Mouse (Mus musculus): ENCODE measurements around the gene Nxnl1.

Gene Nxnl1

GRCm38 (mm10) chr8:71580201-71580600 is 13.8 kb upstream of the Nxnl1 start:
- DNase-seq (ENCODE audit: low spot score in 2 of 2) = no peak

- no peak for DNase-seq (ENCODE audit: low spot score in 2 of 2)
Measured at GRCm38 (mm10) chr8:71579476-71579875, 13.1 kb upstream of the Nxnl1 start.

GRCm38 (mm10) chr8:71579009-71579408 is 12.6 kb upstream of the Nxnl1 start:
- no peak for DNase-seq (ENCODE audit: low spot score in 2 of 2)

GRCm38 (mm10) chr8:71577856-71578387 is 11.5 kb upstream of the Nxnl1 start:
- DNase-seq (ENCODE audit: low spot score in 2 of 2) = no peak

- no peak for DNase-seq (ENCODE audit: low spot score in 2 of 2)
Measured at GRCm38 (mm10) chr8:71575020-71575419, 8.6 kb upstream of the Nxnl1 start.

GRCm38 (mm10) chr8:71574426-71574825 is 8.0 kb upstream of the Nxnl1 start:
- DNase-seq (ENCODE audit: low spot score in 2 of 2) = no peak

- DNase-seq (ENCODE audit: low spot score in 2 of 2) = peak in 1 of 2 experiments; percentile 54
Measured at GRCm38 (mm10) chr8:71572847-71573633, 6.6 kb upstream of the Nxnl1 start.

GRCm38 (mm10) chr8:71572077-71572476 is 5.7 kb upstream of the Nxnl1 start:
- no peak for DNase-seq (ENCODE audit: low spot score in 2 of 2)

- peak; percentile 94 to 95 for DNase-seq (ENCODE audit: low spot score in 2 of 2)
Measured at GRCm38 (mm10) chr8:71570291-71570954, 4.0 kb upstream of the Nxnl1 start.

GRCm38 (mm10) chr8:71569366-71570290 is 3.2 kb upstream of the Nxnl1 start:
- peak; percentile 89 to 92 for DNase-seq (ENCODE audit: low spot score in 2 of 2)

- no peak for DNase-seq (ENCODE audit: low spot score in 2 of 2)
Measured at GRCm38 (mm10) chr8:71568941-71569340, 2.5 kb upstream of the Nxnl1 start.

- no peak for DNase-seq (ENCODE audit: low spot score in 2 of 2)
Measured at GRCm38 (mm10) chr8:71568387-71568937, 2.1 kb upstream of the Nxnl1 start, which contains the start of gene Slc27a1. Slc27a1 (plus strand) TSS chr8:71568882.

GRCm38 (mm10) chr8:71567587-71567986 is 1.2 kb upstream of the Nxnl1 start:
- no peak for DNase-seq (ENCODE audit: low spot score in 2 of 2)

- DNase-seq (ENCODE audit: low spot score in 2 of 2) = no peak
Measured at GRCm38 (mm10) chr8:71563992-71564391, 2.4 kb downstream of the Nxnl1 start.

- DNase-seq (ENCODE audit: low spot score in 2 of 2) = peak; percentile 62 to 86
Measured at GRCm38 (mm10) chr8:71562751-71563150, 3.6 kb downstream of the Nxnl1 start.

- peak in 1 of 2 experiments; percentile 44 for DNase-seq (ENCODE audit: low spot score in 2 of 2)
Measured at GRCm38 (mm10) chr8:71561401-71561800, 5.0 kb downstream of the Nxnl1 start.

GRCm38 (mm10) chr8:71560765-71561164 is 5.6 kb downstream of the Nxnl1 start:
- DNase-seq (ENCODE audit: low spot score in 2 of 2) = no peak

- DNase-seq (ENCODE audit: low spot score in 2 of 2) = no peak
Measured at GRCm38 (mm10) chr8:71560071-71560470, 6.3 kb downstream of the Nxnl1 start.

- peak; percentile 63 to 66 for DNase-seq (ENCODE audit: low spot score in 2 of 2)
Measured at GRCm38 (mm10) chr8:71558958-71559690, 7.3 kb downstream of the Nxnl1 start.

GRCm38 (mm10) chr8:71558071-71558957 is 8.1 kb downstream of the Nxnl1 start, which contains the start of gene Tmem221:
Tmem221 (minus strand) TSS chr8:71558871.
- peak in 1 of 2 experiments; percentile 32 for DNase-seq (ENCODE audit: low spot score in 2 of 2)

Data from urinary bladder, adult 18-20 months (tissue).